Mouse (Mus musculus) MEL (cell line): ENCODE data around the gene 1110051M20Rik. TPM values are rescaled to one million over a fixed set of nuclear protein-coding genes. Genes with fewer than 3 reads are reported as not detected.

ENCODE experiments used
- DNase-seq: peaks from one replicate; pipeline ENCODE4 v3.0.0; 2011; ENCODE audit warnings: low read depth, low spot score
- H3K27ac ChIP-seq: 2 replicates; pipeline ENCODE4 v1.5.1; 2012; ENCODE audit warnings: low read depth, mild to moderate bottlenecking, control low read depth, low read length, moderate library complexity; ENCODE audit not compliant: control insufficient read depth
- H3K27me3 ChIP-seq, 2 experiments: fragments of 150-350 bp in 1 of 2; sonication (generic) in 1 of 2; 2 replicates each; pipeline ENCODE4 v1.6.1; 2012; ENCODE audit warnings: low read length in 2 of 2, mild to moderate bottlenecking in 2 of 2, improper control_type of control experiment in 1 of 2, moderate library complexity in 1 of 2; ENCODE audit not compliant: insufficient read depth in 2 of 2, control insufficient read depth in 1 of 2
- H3K36me3 ChIP-seq, 2 experiments: 2 replicates each; pipeline ENCODE4 v1.6.1; 2012 to 2014; ENCODE audit warnings: low read length in 2 of 2, improper control_type of control experiment in 1 of 2, inconsistent platforms in 1 of 2, mild to moderate bottlenecking in 1 of 2; ENCODE audit not compliant: insufficient read depth in 2 of 2, control insufficient read depth in 1 of 2
- H3K4me1 ChIP-seq, 2 experiments: fragments of 150-350 bp in 1 of 2; sonication (generic) in 1 of 2; 2 replicates each; pipeline ENCODE4 v1.6.1; 2012; ENCODE audit warnings: low read length in 2 of 2, improper control_type of control experiment in 1 of 2, mild to moderate bottlenecking in 1 of 2; ENCODE audit not compliant: insufficient read depth in 2 of 2, control insufficient read depth in 1 of 2
- H3K4me3 ChIP-seq, 2 experiments: fragments of 150-350 bp in 1 of 2; sonication (generic) in 1 of 2; 2 replicates each; pipeline ENCODE4 v1.5.1; 2012; ENCODE audit warnings: low read depth in 2 of 2, low read length in 2 of 2, mild to moderate bottlenecking in 2 of 2, moderate library complexity in 2 of 2, control low read depth in 1 of 2, improper control_type of control experiment in 1 of 2; ENCODE audit not compliant: control insufficient read depth in 1 of 2, insufficient read depth in 1 of 2
- H3K79me2 ChIP-seq: 2 replicates; pipeline ENCODE4 v1.6.1; 2012; ENCODE audit warnings: mild to moderate bottlenecking, low read length, moderate library complexity; ENCODE audit not compliant: control insufficient read depth, poor library complexity, insufficient read depth
- H3K9ac ChIP-seq: 2 replicates; pipeline ENCODE4 v1.6.1; 2012; ENCODE audit warnings: low read depth, mild to moderate bottlenecking, control low read depth, low read length, moderate library complexity; ENCODE audit not compliant: control insufficient read depth, poor library complexity, severe bottlenecking
- H3K9me3 ChIP-seq: fragments of 150-350 bp; sonication (generic); replicated peaks from 2 replicates; pipeline ENCODE4 v1.6.1; 2012; ENCODE audit warnings: mild to moderate bottlenecking, low read length, improper control_type of control experiment, moderate library complexity; ENCODE audit not compliant: insufficient read depth
- CTCF ChIP-seq, 3 experiments: IDR thresholded peaks in 2 of 3; conservative IDR thresholded peaks in 1 of 3; 2 replicates each; pipeline ENCODE4 v1.5.1; 2011 to 2012; ENCODE audit warnings: low read length in 3 of 3, low read depth in 2 of 3, mild to moderate bottlenecking in 2 of 3, improper control_type of control experiment in 1 of 3, inconsistent platforms in 1 of 3, mixed read lengths in 1 of 3, moderate library complexity in 1 of 3; ENCODE audit not compliant: control insufficient read depth in 1 of 3, insufficient read depth in 1 of 3, poor library complexity in 1 of 3, severe bottlenecking in 1 of 3
- ELF1 ChIP-seq: IDR thresholded peaks from 2 replicates; pipeline ENCODE4 v1.6.1; 2014; ENCODE audit warnings: low read depth, mild to moderate bottlenecking, inconsistent platforms, low read length, improper control_type of control experiment, moderate library complexity
- EP300 ChIP-seq, 2 experiments: IDR thresholded peaks; 2 replicates each; pipeline ENCODE4 v1.6.1; 2011; ENCODE audit warnings: improper control_type of control experiment in 2 of 2, low read length in 2 of 2, low read depth in 1 of 2, mild to moderate bottlenecking in 1 of 2
- GABPA ChIP-seq: IDR thresholded peaks from 2 replicates; pipeline ENCODE4 v1.6.1; 2012; ENCODE audit warnings: low read depth, mild to moderate bottlenecking, inconsistent platforms, low read length, improper control_type of control experiment, moderate library complexity
- HCFC1 ChIP-seq: IDR thresholded peaks from 2 replicates; pipeline ENCODE4 v1.6.1; 2012; ENCODE audit warnings: low read depth, mild to moderate bottlenecking, inconsistent platforms, low read length, improper control_type of control experiment, moderate library complexity
- JUND ChIP-seq: IDR thresholded peaks from 2 replicates; pipeline ENCODE4 v1.6.1; 2011; ENCODE audit warnings: low read depth, mild to moderate bottlenecking, improper control_type of control experiment, low read length
- MAZ ChIP-seq: IDR thresholded peaks from 2 replicates; pipeline ENCODE4 v1.6.1; 2012; ENCODE audit warnings: low read depth, mild to moderate bottlenecking, inconsistent platforms, low read length, improper control_type of control experiment
- MEF2A ChIP-seq: IDR thresholded peaks from 2 replicates; pipeline ENCODE4 v1.6.1; 2014; ENCODE audit warnings: low read depth, mild to moderate bottlenecking, inconsistent platforms, low read length, improper control_type of control experiment; ENCODE audit not compliant: poor library complexity, insufficient replicate concordance, severe bottlenecking; ENCODE audit errors: extremely low read depth
- NRF1 ChIP-seq: IDR thresholded peaks from 2 replicates; pipeline ENCODE4 v1.6.1; 2014; ENCODE audit warnings: low read depth, mild to moderate bottlenecking, inconsistent platforms, low read length, improper control_type of control experiment, moderate library complexity; ENCODE audit not compliant: poor library complexity, insufficient read depth, severe bottlenecking
- POLR2AphosphoS5 ChIP-seq: IDR thresholded peaks from 2 replicates; pipeline ENCODE4 v1.6.1; 2012; ENCODE audit warnings: low read depth, borderline replicate concordance, mild to moderate bottlenecking, inconsistent platforms, low read length, moderate library complexity, mixed read lengths
- RAD21 ChIP-seq: IDR thresholded peaks from 2 replicates; pipeline ENCODE4 v1.6.1; 2011; ENCODE audit warnings: mild to moderate bottlenecking, low read depth, low read length, improper control_type of control experiment
- RCOR1 ChIP-seq: IDR thresholded peaks from 2 replicates; pipeline ENCODE4 v1.6.1; 2012; ENCODE audit warnings: low read depth, mild to moderate bottlenecking, inconsistent platforms, low read length, improper control_type of control experiment
- SIN3A ChIP-seq: IDR thresholded peaks from 2 replicates; pipeline ENCODE4 v1.6.1; 2012; ENCODE audit warnings: low read length, improper control_type of control experiment, inconsistent platforms
- SMC3 ChIP-seq: IDR thresholded peaks from 2 replicates; pipeline ENCODE4 v1.6.1; 2011; ENCODE audit warnings: low read depth, low read length, improper control_type of control experiment
- USF1 ChIP-seq: IDR thresholded peaks from 2 replicates; pipeline ENCODE4 v1.6.1; 2014; ENCODE audit warnings: low read depth, mild to moderate bottlenecking, inconsistent platforms, low read length, improper control_type of control experiment, moderate library complexity
- USF2 ChIP-seq, 2 experiments: IDR thresholded peaks; 2 replicates each; pipeline ENCODE4 v1.6.1; 2011 to 2012; ENCODE audit warnings: improper control_type of control experiment in 2 of 2, low read length in 2 of 2, borderline replicate concordance in 1 of 2, inconsistent platforms in 1 of 2, low read depth in 1 of 2, mild to moderate bottlenecking in 1 of 2; ENCODE audit not compliant: insufficient read depth in 1 of 2
- ZMIZ1 ChIP-seq: IDR thresholded peaks from 2 replicates; pipeline ENCODE4 v1.6.1; 2012; ENCODE audit warnings: low read depth, mild to moderate bottlenecking, inconsistent platforms, low read length, improper control_type of control experiment, moderate library complexity
- polyA plus RNA-seq, 2 experiments: library from polyadenylated mRNA; stranded (reverse) in 1 of 2; unstranded in 1 of 2; fragments of >175 nt in 1 of 2; fragments of >200 nt in 1 of 2; gene quantifications; 2 replicates each; pipeline versions ENCODE4 v1.2.1 to v1.2.4; 2012; ENCODE audit warnings: low replicate concordance in 2 of 2, low read depth in 1 of 2; ENCODE audit not compliant: insufficient read length in 2 of 2, insufficient read depth in 1 of 2, missing spikeins in 1 of 2
- total RNA-seq: library from RNA; depleted of rRNA; stranded (reverse); fragments of 300-350 nt; gene quantifications from 2 replicates; pipeline ENCODE4 v1.2.3, GENCODE M21; 2012

Gene 1110051M20Rik
- total and polyA plus RNA-seq, 3 experiments = 23.0 to 23.3 TPM; not detected in 1

DNA sequence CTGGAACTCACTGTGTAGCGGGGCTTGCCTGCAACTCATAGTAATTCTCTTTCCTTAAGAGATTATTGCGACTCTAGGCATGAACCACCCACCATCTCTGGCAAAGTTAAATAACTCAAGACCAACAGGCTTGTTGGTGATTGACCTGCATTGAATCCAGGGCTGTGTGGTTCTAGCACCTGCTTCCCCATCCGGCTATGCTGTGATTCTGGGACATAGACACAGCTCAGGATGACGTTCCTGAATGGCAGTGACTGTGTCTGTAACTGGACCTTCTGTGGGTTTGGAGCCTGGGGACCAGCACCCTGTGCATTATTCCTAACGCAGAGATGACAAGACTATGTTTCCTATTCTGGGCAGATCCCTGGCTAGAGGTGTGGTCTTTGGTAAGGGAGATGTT, 148.6 kb downstream of the 1110051M20Rik start:
- Histone ChIP-seq H3K9ac (no peak overlapping the region), H3K4me1 (no peaks in the 10 kb centered on the region), H3K9me3 (no peaks in the 10 kb centered on the region), H3K27ac (no peak overlapping the region), H3K79me2 (no peaks in the 10 kb centered on the region), H3K4me3 (no peak overlapping the region), H3K27me3 (no peaks in the 10 kb centered on the region), H3K36me3 (no peaks in the 10 kb centered on the region)
- DNase-seq = no peak
- TF ChIP-seq ELF1 (no peak), SMC3 (no peak)

DNA sequence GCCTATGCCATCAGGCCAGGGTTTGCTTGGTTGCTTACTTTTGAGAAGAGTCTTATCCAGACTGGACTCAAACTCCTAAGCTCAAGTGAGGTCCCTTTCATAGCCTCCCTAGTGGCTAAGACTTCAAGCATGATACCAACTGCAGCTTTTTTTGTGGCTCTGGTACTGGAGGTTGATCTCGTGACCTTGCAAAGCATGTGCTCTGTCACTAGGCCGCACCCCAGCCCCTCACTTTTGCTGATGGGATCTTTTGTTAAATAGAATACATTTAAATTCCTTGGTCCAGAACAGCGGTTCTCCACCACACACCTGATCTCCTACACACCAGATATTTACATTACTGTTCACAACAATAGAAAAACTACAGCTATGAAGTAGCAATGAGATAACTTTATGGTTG, 150.3 kb downstream of the 1110051M20Rik start:
- no peaks in the 10 kb centered on the region for H3K27me3 ChIP-seq
- H3K4me1 ChIP-seq = no peaks in the 10 kb centered on the region
- no peak overlapping the region for H3K27ac ChIP-seq
- no peaks in the 10 kb centered on the region for H3K79me2 ChIP-seq
- H3K9ac ChIP-seq = no peak overlapping the region
- no peaks in the 10 kb centered on the region for H3K36me3 ChIP-seq
- TF ChIP-seq MEF2A (no peak), RCOR1 (no peak), JUND (no peak), RAD21 (no peak), SIN3A (no peak)
- DNase-seq = no peak
- no peaks in the 10 kb centered on the region for H3K9me3 ChIP-seq
- no peak overlapping the region for H3K4me3 ChIP-seq

DNA sequence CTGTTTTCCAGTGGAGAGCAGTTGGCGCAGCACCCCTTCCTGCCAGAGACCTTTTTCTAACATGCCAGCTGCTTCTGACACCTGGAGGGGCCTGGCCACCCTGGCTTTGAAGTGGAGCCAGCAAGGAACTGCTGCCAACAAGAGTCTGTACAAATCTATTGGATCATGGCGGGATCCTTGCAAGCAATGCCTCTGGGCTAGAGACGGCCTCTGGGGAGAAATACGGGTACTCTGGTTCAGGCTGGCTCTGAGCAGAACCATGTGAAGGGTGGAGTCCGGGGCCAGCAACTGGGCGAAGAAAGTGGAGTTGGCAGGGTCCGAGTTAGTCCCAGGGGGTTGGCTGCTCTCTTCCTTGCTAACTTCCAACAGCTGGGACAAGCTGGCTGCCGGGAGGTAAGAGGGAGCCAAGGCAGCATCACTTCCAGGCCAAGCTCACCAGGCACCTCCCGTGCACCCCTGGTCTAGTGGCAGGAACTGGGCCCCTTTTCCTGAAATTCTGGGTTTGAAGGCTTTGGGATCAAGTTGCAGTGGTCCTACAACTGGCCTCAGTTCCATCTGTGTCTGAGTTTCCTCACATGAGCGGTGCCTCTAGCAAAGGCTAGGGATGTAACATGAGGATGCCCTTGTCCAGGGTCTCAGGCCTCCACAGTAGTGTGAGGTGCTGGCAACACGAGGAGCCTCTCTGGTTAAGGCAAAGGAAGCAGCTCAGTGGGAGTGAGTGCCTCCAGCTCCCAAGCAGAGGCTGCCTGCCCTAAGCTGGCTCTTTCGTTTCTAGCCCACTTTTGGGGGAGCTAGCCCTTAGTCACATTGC, 153.1 kb downstream of the 1110051M20Rik start:
- Histone ChIP-seq H3K9ac (no peak overlapping the region), H3K4me1 (no peaks in the 10 kb centered on the region), H3K27ac (no peak overlapping the region), H3K79me2 (no peaks in the 10 kb centered on the region), H3K9me3 (no peaks in the 10 kb centered on the region), H3K27me3 (no peaks in the 10 kb centered on the region), H3K36me3 (peaks cover 0 to 2% of the 10 kb centered on the region in 2 experiments; a peak in 1 of 4 replicates), H3K4me3 (no peak overlapping the region)
- no peak for DNase-seq
- TF ChIP-seq USF2 (IDR thresholded peaks at IDR 0.05; ENCODE audit: borderline replicate concordance in 1 of 2, insufficient read depth in 1 of 2, low read depth in 1 of 2, low read length in 2 of 2) (no peak), SMC3 (no peak), MEF2A (no peak), ZMIZ1 (no peak), HCFC1 (no peak), SIN3A (no peak), POLR2AphosphoS5 (no peak), NRF1 (no peak), EP300 (IDR thresholded peaks at IDR 0.05; ENCODE audit: low read depth in 1 of 2, low read length in 2 of 2) (no peak), GABPA (no peak), CTCF (IDR thresholded peaks at IDR 0.05 in 2 of 3, conservative IDR thresholded peaks at IDR 0.05 in 1 of 3; ENCODE audit: control insufficient read depth in 1 of 3, insufficient read depth in 1 of 3, low read depth in 2 of 3, low read length in 3 of 3, poor library complexity in 1 of 3, severe bottlenecking in 1 of 3) (no peak), USF1 (no peak), MAZ (no peak), RAD21 (no peak), RCOR1 (no peak)
